In the genomic region with DNA sequence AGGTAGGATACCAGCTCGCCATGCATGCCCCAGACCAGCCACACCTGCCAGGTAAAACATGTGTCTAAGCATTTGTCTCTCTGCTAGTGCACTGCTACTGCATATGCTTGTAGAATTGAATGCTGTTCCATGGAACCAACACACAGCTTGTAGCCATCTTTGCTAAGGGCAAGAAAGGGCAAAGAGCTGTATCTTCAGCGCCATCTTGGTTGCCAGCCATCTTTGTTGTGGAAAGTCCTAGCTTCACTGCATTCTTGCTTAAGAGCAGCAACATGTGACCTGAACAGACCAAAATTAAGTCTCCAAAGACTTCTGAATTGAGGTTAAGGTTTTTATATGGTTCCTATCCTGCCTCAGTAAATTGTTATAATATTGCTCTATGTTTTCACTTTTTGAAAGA, we compare ENCODE assay signal across 27 mouse cellular contexts. TPM values are rescaled to one million over a fixed set of nuclear protein-coding genes. Genes with fewer than 3 reads are reported as not detected.
DNase-seq lines count a peak whose midpoint lies in the region; ATAC-seq and TF ChIP-seq lines count a peak whose summit lies in the region.
"Had no signal": no experiment of that assay in that cellular context is flagged by ENCODE, and none has a peak within 500 bp of the region (broad histone marks: within the 10 kb centered on the region; RNA-seq: fewer than 3 reads in every experiment).

No protein-coding gene starts in this region.

- peaks cover 3% of the 10 kb centered on the region; the same call in 1 of the 2 replicates for H3K4me1 ChIP-seq in heart, postnatal 0 days (ENCODE audit: control insufficient read depth, insufficient read depth)
- H3K4me1 ChIP-seq in ES-E14 (ENCODE audit: control insufficient read depth in 2 of 2, insufficient read depth in 2 of 2, low read length in 2 of 2, poor library complexity in 1 of 2): 0 out of 4 replicates have a peak, but pooled peaks cover 0 to 2% of the 10 kb centered on the region in 2 experiments
- H3K4me1 ChIP-seq in midbrain, embryonic 15.5 days: no peaks in the 10 kb centered on the region
- H3K4me1 ChIP-seq: embryonic facial prominence, embryonic 13.5 days; embryonic facial prominence, embryonic 15.5 days; forebrain, embryonic 13.5 days; forebrain, embryonic 15.5 days had no signal

- H3K4me3 ChIP-seq in heart, postnatal 0 days (ENCODE audit: low read depth, low read length): no peak overlapping the region
- H3K4me3 ChIP-seq in ES-E14 (ENCODE audit: insufficient read depth in 1 of 2, low read depth in 1 of 2, low read length in 2 of 2, poor library complexity in 1 of 2, severe bottlenecking in 1 of 2): no peak overlapping the region
- H3K4me3 ChIP-seq in midbrain, embryonic 15.5 days: no peak overlapping the region
- H3K4me3 ChIP-seq: embryonic facial prominence, embryonic 13.5 days; embryonic facial prominence, embryonic 15.5 days; erythroblast, embryonic 14.5 days; forebrain, embryonic 13.5 days; forebrain, embryonic 15.5 days had no signal

- 95% methylated on average over 2 of the region's 2 CpGs for WGBS in heart, postnatal 0 days
- 99% methylated on average over 2 of the region's 2 CpGs for WGBS in midbrain, embryonic 15.5 days

- TF ChIP-seq EP300 in heart, postnatal 0 days (IDR thresholded peaks at IDR 0.05; ENCODE audit: low read depth): no peak

- no peaks in the 10 kb centered on the region for H3K9me3 ChIP-seq in heart, postnatal 0 days (replicated peaks; ENCODE audit: control insufficient read depth, low read length)
- no peaks in the 10 kb centered on the region for H3K9me3 ChIP-seq in ES-E14 (ENCODE audit: control insufficient read depth, insufficient read depth, low read depth, low read length)
- no peaks in the 10 kb centered on the region for H3K9me3 ChIP-seq in midbrain, embryonic 15.5 days
- H3K9me3 ChIP-seq: embryonic facial prominence, embryonic 13.5 days; embryonic facial prominence, embryonic 15.5 days; forebrain, embryonic 13.5 days had no signal

- intact Hi-C loops in heart, postnatal 25 days (cut with DNase I): no loop called here

- H3K27ac ChIP-seq in heart, postnatal 0 days (ENCODE audit: low read depth): peak overlapping the region; percentile 26; the same call in 1 of the 2 replicates
- no peak overlapping the region for H3K27ac ChIP-seq in ES-E14 (ENCODE audit: insufficient read depth, low read depth, low read length, poor library complexity, severe bottlenecking)
- H3K27ac ChIP-seq in midbrain, embryonic 15.5 days: no peak overlapping the region
- H3K27ac ChIP-seq: embryonic facial prominence, embryonic 13.5 days; embryonic facial prominence, embryonic 15.5 days; forebrain, embryonic 13.5 days; forebrain, embryonic 15.5 days had no signal

- DNase-seq in heart, postnatal 0 days (ENCODE audit: low spot score): no peak
- no peak for DNase-seq in heart, postnatal 25 days (ENCODE audit: low spot score)
- no peak for DNase-seq in ES-E14 (ENCODE audit: low read depth, low spot score)
- DNase-seq in ZHBTc4 (ENCODE audit: low read depth, low spot score): peak; percentile 63
- peak; percentile 19 for DNase-seq in splenic B cell, adult 2 months (ENCODE audit: low read depth, low spot score)
- DNase-seq in T-cell, adult 2 months (ENCODE audit: low spot score): no peak
- DNase-seq in lung, postnatal 25 days (ENCODE audit: low spot score): no peak
- DNase-seq: adrenal gland, adult 2 months; adrenal gland, postnatal 10 days; adrenal gland, postnatal 25 days; B cell, adult 2 months; cerebellum, adult 11 months; cerebellum, adult 18-20 months; cerebellum, adult 8-10 months; cerebellum, adult 9-11 months; cerebellum, postnatal 14 days; cerebellum, postnatal 36 days; embryo, embryonic 11 days; forebrain, postnatal 0 days had no signal

- no peak overlapping the region for H3K4me2 ChIP-seq in heart, postnatal 0 days (ENCODE audit: low read depth, low read length)
- no peak overlapping the region for H3K4me2 ChIP-seq in midbrain, embryonic 15.5 days
- H3K4me2 ChIP-seq: embryonic facial prominence, embryonic 13.5 days; embryonic facial prominence, embryonic 15.5 days; forebrain, embryonic 13.5 days; forebrain, embryonic 15.5 days had no signal

- peaks cover 46% of the 10 kb centered on the region for H3K36me3 ChIP-seq in heart, postnatal 0 days (replicated peaks; ENCODE audit: control insufficient read depth, insufficient read depth, low read length)
- H3K36me3 ChIP-seq in ES-E14 (ENCODE audit: control insufficient read depth, insufficient read depth, low read length, poor library complexity, severe bottlenecking): peaks cover 30% of the 10 kb centered on the region
- peaks cover 7% of the 10 kb centered on the region; the same call in 1 of the 2 replicates for H3K36me3 ChIP-seq in splenic B cell, adult 2 months (ENCODE audit: control insufficient read depth, insufficient read depth, low read length, poor library complexity, severe bottlenecking)
- peaks cover 40% of the 10 kb centered on the region for H3K36me3 ChIP-seq in midbrain, embryonic 15.5 days (replicated peaks)

- H3K27me3 ChIP-seq in heart, postnatal 0 days (ENCODE audit: control insufficient read depth, insufficient read depth, low read length): no peaks in the 10 kb centered on the region
- no peaks in the 10 kb centered on the region for H3K27me3 ChIP-seq in splenic B cell, adult 2 months (ENCODE audit: control insufficient read depth, insufficient read depth, low read length, poor library complexity, severe bottlenecking)
- no peaks in the 10 kb centered on the region for H3K27me3 ChIP-seq in midbrain, embryonic 15.5 days (replicated peaks)
- H3K27me3 ChIP-seq: embryonic facial prominence, embryonic 13.5 days; embryonic facial prominence, embryonic 15.5 days; forebrain, embryonic 13.5 days; forebrain, embryonic 15.5 days had no signal

- no peak for ATAC-seq in heart, postnatal 0 days (ENCODE audit: insufficient read depth, low read depth)
- ATAC-seq in midbrain, embryonic 15.5 days (replicated peaks): no peak
- ATAC-seq: activated CD4-positive, CD25-positive, alpha-beta regulatory T cell, adult 4 months; CD4-positive, CD25-positive, alpha-beta regulatory T cell, adult 4 months; forebrain, embryonic 13.5 days; forebrain, embryonic 15.5 days; forebrain, postnatal 0 days had no signal

- no peak for TF ChIP-seq CTCF in heart, postnatal 0 days (IDR thresholded peaks at IDR 0.05; ENCODE audit: low read depth)

- in situ Hi-C loops in ES-E14 (cut with MboI; ENCODE audit: low sequenced_read_pairs in 2 of 2, unreplicated experiment in 2 of 2): no loop called here

- H3K9ac ChIP-seq in heart, postnatal 0 days (replicated peaks; ENCODE audit: low read depth, low read length): no peak overlapping the region
- H3K9ac ChIP-seq in ES-E14 (ENCODE audit: insufficient read depth, low read depth, low read length, poor library complexity, severe bottlenecking): no peak overlapping the region
- no peak overlapping the region for H3K9ac ChIP-seq in midbrain, embryonic 15.5 days
- H3K9ac ChIP-seq: embryonic facial prominence, embryonic 13.5 days; embryonic facial prominence, embryonic 15.5 days; forebrain, embryonic 13.5 days; forebrain, embryonic 15.5 days; forebrain, postnatal 0 days had no signal

TF ChIP-seq in ES-E14, 5 proteins besides CTCF, POLR2A, EP300 and RAD21:
- TF ChIP-seq CHD2 (IDR thresholded peaks at IDR 0.05; ENCODE audit: low read depth, low read length) (no peak), HCFC1 (IDR thresholded peaks at IDR 0.05; ENCODE audit: borderline replicate concordance, insufficient read depth, low read length) (peak; percentile 67; the same call in 1 of the 2 replicates), ZNF384 (IDR thresholded peaks at IDR 0.05; ENCODE audit: low read depth, low read length) (no peak), ZC3H11A (IDR thresholded peaks at IDR 0.05; ENCODE audit: borderline replicate concordance, low read depth, low read length) (no peak), MAFK (IDR thresholded peaks at IDR 0.05; ENCODE audit: insufficient read depth, low read depth, low read length) (no peak)

RNA-seq across cellular contexts. Expression of gene Cnot1, which starts 25.5 kb away (rescaled TPM):
- 203 and 290 TPM in 2 replicates for total RNA-seq in heart, postnatal 0 days (2014; rRNA removed; ENCODE audit: low replicate concordance)
- 21.0 and 22.7 TPM in 2 replicates for polyA plus RNA-seq in heart, postnatal 0 days (2015; fragmentation: Nextera tagmentation; extraction: Ambion mirVana)
- 100 to 1,000 TPM; 109 to 130 TPM for total RNA-seq in heart, postnatal 25 days (2021)
- total RNA-seq in ES-E14 (2012; rRNA removed): 176 and 207 TPM in 2 replicates
- 48.8 and 50.8 TPM in 2 replicates for polyA plus RNA-seq in midbrain, embryonic 15.5 days (2015; fragmentation: Nextera tagmentation; extraction: Ambion mirVana)

RNA-seq across cellular contexts. Expression of gene Sap18b, which starts 43.4 kb away (rescaled TPM):
- 65.4 and 65.9 TPM in 2 replicates for total RNA-seq in heart, postnatal 0 days (2014; rRNA removed; ENCODE audit: low replicate concordance)
- 283 and 292 TPM in 2 replicates for polyA plus RNA-seq in heart, postnatal 0 days (2015; fragmentation: Nextera tagmentation; extraction: Ambion mirVana)
- total RNA-seq in heart, postnatal 25 days (2021): 10 to 100 TPM; 84.4 to 96.1 TPM
- total RNA-seq in ES-E14 (2012; rRNA removed): 104 and 109 TPM in 2 replicates
- 196 and 201 TPM in 2 replicates for polyA plus RNA-seq in midbrain, embryonic 15.5 days (2015; fragmentation: Nextera tagmentation; extraction: Ambion mirVana)

Comparison
In these comparisons a context has a peak if more than half of its experiments do, and no peak if none do; other contexts are left out.
1. DNase-seq: peak in ZHBTc4 (single experiment) and splenic B cell, adult 2 months (single experiment); none in heart, postnatal 0 days (single experiment), heart, postnatal 25 days (single experiment), ES-E14 (single experiment), T-cell, adult 2 months (single experiment) and lung, postnatal 25 days (single experiment).